Mouse (Mus musculus) hindbrain, postnatal 0 days (tissue): ENCODE measurements at regions not wholly inside any gene's neighbourhood (a gene's known extent, or its start where the extent isn't known, plus 50 kb on each side); places are given as distances from the start of the nearest gene placed in this dataset.

Experiments
- ATAC-seq: fragments of 200-750 bp; cut with Nextera tagmentation; 2 replicates; pipeline ENCODE4 v1.8.0; 2017; ENCODE audit warnings: mild to moderate bottlenecking, moderate TSS enrichment, moderate library complexity
- DNase-seq: peaks from one replicate; pipeline ENCODE4 v3.0.0-alpha.2; 2015; ENCODE audit warnings: low spot score
- H3K27ac ChIP-seq: fragments of 300-500 bp; sonication (generic); 2 replicates; pipeline ENCODE4 v1.5.1; 2014; ENCODE audit warnings: mild to moderate bottlenecking
- H3K27me3 ChIP-seq: fragments of 300-500 bp; sonication (generic); 2 replicates; pipeline ENCODE4 v1.6.1; 2014; ENCODE audit warnings: low read length, mixed read lengths; ENCODE audit not compliant: insufficient read depth
- H3K36me3 ChIP-seq: fragments of 300-500 bp; sonication (generic); 2 replicates; pipeline ENCODE4 v1.6.1; 2014; ENCODE audit warnings: low read length, mixed read lengths; ENCODE audit not compliant: insufficient read depth
- H3K4me1 ChIP-seq: fragments of 300-500 bp; sonication (generic); 2 replicates; pipeline ENCODE4 v1.6.1; 2014; ENCODE audit warnings: antibody characterized with exemption, low read length, mixed read lengths; ENCODE audit not compliant: insufficient read depth
- H3K4me2 ChIP-seq: fragments of 300-500 bp; sonication (generic); 2 replicates; pipeline ENCODE4 v1.6.1; 2014; ENCODE audit warnings: low read depth, mild to moderate bottlenecking, low read length, moderate library complexity, mixed read lengths
- H3K4me3 ChIP-seq: fragments of 300-500 bp; sonication (generic); 2 replicates; pipeline ENCODE4 v1.5.1; 2014; ENCODE audit warnings: low read length
- H3K9ac ChIP-seq: fragments of 300-500 bp; sonication (generic); replicated peaks from 2 replicates; pipeline ENCODE4 v1.6.1; 2014; ENCODE audit warnings: mild to moderate bottlenecking, low read length, moderate library complexity, mixed read lengths
- H3K9me3 ChIP-seq: fragments of 300-500 bp; sonication (generic); 2 replicates; pipeline ENCODE4 v1.6.1; 2016; ENCODE audit warnings: low read length, mixed read lengths
- CTCF ChIP-seq: IDR thresholded peaks from 2 replicates; pipeline ENCODE4 v1.5.1; 2016; ENCODE audit warnings: antibody characterized with exemption, control low read depth, low read depth
- WGBS: fragments of 180-500 bp; shearing (Covaris S2); extraction: QIAGEN DNeasy Blood & Tissue Kit; methylation state at CpG from one replicate; pipeline ENCODE4 v1.1.7; 2014; 5-methylcytosine and 5-hydroxymethylcytosine counted together

DNA sequence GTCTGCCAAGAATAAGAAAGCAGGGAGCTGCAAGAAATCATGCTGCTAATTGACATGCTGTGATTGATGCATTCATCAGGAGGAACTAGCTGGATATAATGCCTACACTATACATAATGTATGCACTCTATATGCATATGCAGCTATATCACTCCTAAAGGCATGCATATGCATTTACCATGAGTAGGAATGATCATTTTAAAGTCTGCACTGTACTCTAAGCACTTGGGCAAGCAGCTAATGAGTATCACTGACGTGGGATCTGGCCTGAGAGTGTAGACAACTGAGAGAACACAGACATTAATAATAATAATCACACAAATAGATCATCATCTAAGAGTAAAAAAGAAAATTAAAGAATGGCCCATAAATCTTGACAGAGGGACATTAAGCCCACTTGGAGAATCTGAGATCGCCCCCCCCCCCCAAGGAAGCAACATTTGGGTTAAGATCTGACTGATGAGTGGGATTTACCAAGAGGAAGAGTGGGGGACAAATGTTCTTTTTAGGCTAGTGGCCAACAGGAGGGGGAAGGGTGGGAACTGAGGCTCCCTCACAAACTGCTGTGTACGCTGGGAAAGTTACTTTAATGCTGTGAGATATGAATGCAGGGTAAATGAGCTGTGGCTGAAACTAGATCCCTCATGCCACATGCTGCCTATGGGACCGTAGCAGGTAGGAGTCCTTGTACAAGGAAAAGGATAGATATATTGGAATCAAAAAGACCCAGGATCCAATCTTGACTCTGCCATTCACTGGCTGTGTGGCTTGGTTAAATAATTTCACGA is 155.0 kb downstream of the Gsdmc2 start:
- H3K4me2 ChIP-seq, result no peak overlapping the region
- H3K9me3 ChIP-seq, result no peaks in the 10 kb centered on the region
- ATAC-seq, result no peak
- no peak overlapping the region for H3K9ac ChIP-seq
- H3K27ac ChIP-seq, result no peak overlapping the region
- TF ChIP-seq CTCF, result no peak
- 67% methylated on average over 5 of the region's 5 CpGs for WGBS
- no peaks in the 10 kb centered on the region for H3K36me3 ChIP-seq
- H3K27me3 ChIP-seq, result no peaks in the 10 kb centered on the region
- no peaks in the 10 kb centered on the region for H3K4me1 ChIP-seq
- no peak overlapping the region for H3K4me3 ChIP-seq
- DNase-seq, result no peak

DNA sequence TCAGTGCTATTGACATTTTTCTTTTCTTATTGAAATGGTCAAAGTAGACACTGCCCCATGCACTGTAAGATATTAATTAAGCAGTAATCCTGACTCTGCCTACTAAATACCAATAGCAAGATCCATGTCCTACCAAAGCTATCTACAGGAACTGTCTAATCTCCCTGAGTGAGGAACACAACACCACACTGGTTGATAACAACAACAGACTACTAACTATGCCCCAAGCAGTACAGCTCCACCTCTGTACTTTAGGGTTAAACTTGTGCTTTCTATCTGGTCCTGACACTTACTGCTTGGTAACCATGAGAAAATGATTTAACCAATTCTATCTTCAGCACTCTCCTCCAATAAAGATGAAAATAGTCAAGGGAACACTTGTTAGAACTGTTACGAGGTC is 157.1 kb downstream of the Gsdmc2 start:
- no peaks in the 10 kb centered on the region for H3K4me1 ChIP-seq
- TF ChIP-seq CTCF, result no peak
- WGBS, result 98% methylated on average over 1 of the region's 1 CpGs
- H3K9ac ChIP-seq, result no peak overlapping the region
- no peaks in the 10 kb centered on the region for H3K9me3 ChIP-seq
- H3K27me3 ChIP-seq, result no peaks in the 10 kb centered on the region
- no peak overlapping the region for H3K27ac ChIP-seq
- no peaks in the 10 kb centered on the region for H3K36me3 ChIP-seq
- H3K4me3 ChIP-seq, result no peak overlapping the region
- H3K4me2 ChIP-seq, result no peak overlapping the region
- ATAC-seq (no peak), DNase-seq (no peak)

DNA sequence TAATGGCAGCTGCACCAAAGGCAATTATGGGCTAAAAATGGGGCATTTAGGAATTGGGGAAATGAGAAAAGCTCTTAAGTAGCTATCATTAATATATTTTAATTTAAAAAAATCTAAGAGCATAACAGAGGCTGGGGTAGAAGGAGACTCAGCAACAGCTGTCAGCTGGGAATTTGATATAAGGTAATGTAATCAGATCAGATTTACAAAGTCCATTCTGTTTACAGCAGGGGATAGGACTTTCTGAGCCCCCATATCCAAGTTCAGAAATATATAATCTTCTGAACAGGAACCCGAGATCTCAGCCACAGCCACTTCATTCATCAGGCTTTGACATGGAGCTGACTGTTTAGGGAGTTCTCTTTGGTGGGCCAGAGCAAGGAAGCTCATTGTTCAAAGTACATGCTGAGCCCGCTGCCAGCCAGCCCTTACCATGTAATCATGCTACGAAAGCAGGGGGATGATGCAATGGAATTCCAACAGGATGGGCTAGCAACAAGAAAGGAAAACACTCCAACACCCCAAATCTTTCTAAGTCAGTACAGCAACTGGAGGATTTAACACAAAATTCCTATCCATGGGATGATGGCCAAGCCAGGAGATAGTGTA is 157.9 kb downstream of the Gsdmc2 start:
- no peak for ATAC-seq

DNA sequence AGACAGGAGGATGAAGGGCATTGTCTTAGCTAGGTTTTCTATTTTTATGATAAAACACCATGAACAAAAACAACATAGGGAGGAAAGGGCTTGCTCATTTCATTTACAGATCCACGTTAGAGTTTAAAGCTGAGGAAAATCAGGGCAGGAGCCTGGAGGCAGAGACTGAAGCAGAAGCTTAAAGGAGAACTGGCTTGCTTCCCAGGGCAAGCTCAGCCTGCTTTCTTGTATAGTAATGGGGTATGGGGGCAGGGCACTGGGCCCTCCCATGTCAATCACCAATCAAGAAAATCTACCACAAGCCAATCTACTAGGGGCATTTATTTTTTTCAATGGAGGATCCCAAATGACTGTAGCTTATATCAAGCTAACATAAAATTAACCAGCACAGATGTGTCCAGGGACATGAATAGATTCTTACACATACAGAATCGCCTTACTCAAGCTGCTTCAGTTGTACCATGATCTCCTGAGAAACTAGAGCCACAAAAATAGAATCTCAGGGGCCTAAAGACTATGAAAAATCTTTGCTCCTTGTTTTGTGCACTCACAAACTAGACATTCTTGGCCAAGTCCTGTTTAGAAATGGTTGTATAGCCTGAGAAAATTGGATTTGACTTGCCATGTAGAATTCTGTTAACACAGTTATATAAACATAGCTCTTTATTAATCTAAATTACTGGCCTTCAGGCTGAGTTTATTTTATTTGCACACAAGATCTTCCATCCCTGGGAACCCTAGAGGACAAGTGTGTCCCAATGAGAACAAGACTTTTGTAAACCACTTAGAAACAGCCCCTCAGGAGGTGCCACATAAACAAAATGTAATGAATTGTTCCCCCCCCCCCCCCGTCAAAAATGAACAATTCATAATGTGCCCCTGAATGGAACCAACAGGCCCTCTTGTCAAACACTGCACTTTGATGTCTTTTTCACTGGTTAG is 164.7 kb downstream of the Gsdmc2 start:
- ATAC-seq (no peak), DNase-seq (no peak)
- Histone ChIP-seq H3K27ac (no peak overlapping the region), H3K27me3 (no peaks in the 10 kb centered on the region), H3K9ac (no peak overlapping the region), H3K36me3 (no peaks in the 10 kb centered on the region), H3K4me1 (0 out of 2 replicates have a peak, but pooled peaks cover 5% of the 10 kb centered on the region), H3K9me3 (no peaks in the 10 kb centered on the region), H3K4me2 (no peak overlapping the region), H3K4me3 (no peak overlapping the region)
- no peak for TF ChIP-seq CTCF
- WGBS, result 26% methylated on average over 3 of the region's 3 CpGs

More for the DNA sequence above, 157.9 kb downstream of the Gsdmc2 start:
- Histone ChIP-seq H3K4me3 (no peak overlapping the region), H3K36me3 (no peaks in the 10 kb centered on the region), H3K27ac (no peak overlapping the region), H3K27me3 (no peaks in the 10 kb centered on the region), H3K4me2 (no peak overlapping the region), H3K4me1 (no peaks in the 10 kb centered on the region), H3K9ac (no peak overlapping the region), H3K9me3 (no peaks in the 10 kb centered on the region)
- WGBS, result 67% methylated on average over 3 of the region's 3 CpGs
- DNase-seq, result no peak
- TF ChIP-seq CTCF, result no peak

DNA sequence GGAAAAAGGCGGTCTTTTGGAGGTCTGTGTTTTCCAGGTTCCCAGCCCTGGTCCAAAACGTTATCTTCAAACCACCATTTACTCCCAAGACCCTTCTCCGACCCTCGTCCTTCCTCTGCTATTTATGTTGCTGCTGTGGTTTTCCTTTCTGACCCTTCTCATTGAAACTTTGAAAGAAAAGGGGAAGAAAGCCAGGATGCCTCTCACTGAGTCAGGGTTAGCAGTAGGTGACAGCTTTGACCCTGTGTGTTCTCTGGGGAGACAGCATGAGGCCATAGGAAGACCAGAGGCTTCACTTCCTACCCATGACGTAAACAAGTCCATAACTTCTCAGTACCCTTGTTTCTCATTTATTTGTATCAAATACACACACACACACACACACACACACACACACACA is 166.1 kb downstream of the Gsdmc2 start:
- Histone ChIP-seq H3K4me2 (no peak overlapping the region), H3K36me3 (no peaks in the 10 kb centered on the region), H3K4me1 (0 out of 2 replicates have a peak, but pooled peaks cover 5% of the 10 kb centered on the region), H3K4me3 (no peak overlapping the region), H3K27ac (no peak overlapping the region), H3K9ac (no peak overlapping the region), H3K9me3 (no peaks in the 10 kb centered on the region), H3K27me3 (no peaks in the 10 kb centered on the region)
- no peak for ATAC-seq
- WGBS, result 86% methylated on average over 5 of the region's 5 CpGs
- no peak for DNase-seq
- TF ChIP-seq CTCF, result no peak

DNA sequence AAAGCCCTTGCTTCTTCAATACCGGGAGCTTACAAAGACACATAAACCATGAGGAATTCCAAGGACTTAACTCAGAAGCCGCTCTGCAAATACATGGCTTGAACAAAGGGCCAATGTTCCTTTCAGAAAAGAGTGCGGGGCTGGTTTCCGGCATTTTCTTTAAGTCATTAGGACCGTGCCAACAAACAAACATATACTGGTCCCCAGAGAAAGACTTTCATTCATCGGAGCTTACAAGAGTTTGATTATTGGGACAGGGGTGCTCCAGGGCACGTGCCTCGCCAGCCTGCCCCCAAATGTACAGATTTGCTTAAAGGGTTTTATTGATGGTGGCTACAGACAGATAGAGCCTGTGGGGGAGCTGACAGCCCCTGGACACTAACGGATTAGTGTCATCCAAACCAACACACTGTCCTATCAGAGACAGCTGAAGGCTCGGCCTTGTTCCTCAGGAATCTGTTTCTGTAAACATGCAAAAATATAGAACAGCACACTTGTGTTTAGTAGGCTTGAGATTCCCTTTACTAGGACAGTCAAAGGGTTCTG is 169.4 kb downstream of the Gsdmc2 start:
- no peaks in the 10 kb centered on the region for H3K36me3 ChIP-seq
- DNase-seq (peak; percentile 40), ATAC-seq (peak; percentile 75)
- no peak overlapping the region for H3K4me3 ChIP-seq
- 0 out of 2 replicates have a peak, but pooled peaks cover 8% of the 10 kb centered on the region for H3K4me1 ChIP-seq
- TF ChIP-seq CTCF, result no peak
- no peak overlapping the region for H3K4me2 ChIP-seq
- no peaks in the 10 kb centered on the region for H3K27me3 ChIP-seq
- H3K27ac ChIP-seq, result no peak overlapping the region
- WGBS, result 53% methylated on average over 10 of the region's 10 CpGs
- no peaks in the 10 kb centered on the region for H3K9me3 ChIP-seq
- no peak overlapping the region for H3K9ac ChIP-seq
